Mouse (Mus musculus): ENCODE measurements around the gene Mindy1. TPM values are rescaled to one million over a fixed set of nuclear protein-coding genes. Genes with fewer than 3 reads are reported as not detected.
A peak's percentile ranks its signal among the peaks of the same experiment; 100 is the strongest.

Mindy1 gene
- polyA plus RNA-seq, 1 experiment: 67.0 TPM

DNA sequence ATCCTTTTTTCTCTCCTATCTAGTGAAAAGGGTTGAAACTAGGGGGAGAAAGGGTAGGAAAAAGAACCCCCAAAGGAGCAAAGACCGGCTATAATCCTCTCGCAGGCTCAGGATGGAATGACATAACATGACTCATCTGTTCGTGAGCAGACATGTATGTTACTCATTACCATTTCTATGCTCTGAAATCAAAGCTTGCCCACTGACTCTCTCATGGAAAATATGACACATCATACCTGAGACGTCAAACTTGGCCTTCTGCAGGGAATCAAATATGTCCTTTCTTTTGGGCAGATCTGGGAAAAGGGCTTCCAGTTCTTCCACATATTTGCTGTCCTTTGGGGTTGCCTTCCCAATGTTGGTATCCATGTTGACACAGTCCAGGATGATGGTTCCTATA lies 19.2 kb upstream of the Mindy1 start:
- Histone ChIP-seq H3K4me1 (ENCODE audit: control insufficient read depth, insufficient read depth, low read length) (peaks cover 2% of the 10 kb centered on the region), H3K4me3 (replicated peaks; ENCODE audit: control insufficient read depth, low read depth, low read length) (no peak overlapping the region), H3K27ac (ENCODE audit: control insufficient read depth, insufficient read depth, low read depth, low read length, poor library complexity) (no peak overlapping the region)
- 87% methylated on average over 4 of the region's 4 CpGs for WGBS
- TF ChIP-seq POLR2A (IDR thresholded peaks at IDR 0.05; ENCODE audit: borderline replicate concordance, control insufficient read depth, low read depth, low read length): no peak
- no peak for TF ChIP-seq CTCF (IDR thresholded peaks at IDR 0.05; ENCODE audit: control insufficient read depth, insufficient read depth, low read length)

- TF ChIP-seq POLR2A (IDR thresholded peaks at IDR 0.05; ENCODE audit: borderline replicate concordance, control insufficient read depth, low read depth, low read length) (no peak), CTCF (IDR thresholded peaks at IDR 0.05; ENCODE audit: control insufficient read depth, insufficient read depth, low read length) (peak; percentile 92)
- 29% methylated on average over 11 of the region's 11 CpGs for WGBS
- no peak overlapping the region for H3K27ac ChIP-seq (ENCODE audit: control insufficient read depth, insufficient read depth, low read depth, low read length, poor library complexity)
- H3K4me3 ChIP-seq (replicated peaks; ENCODE audit: control insufficient read depth, low read depth, low read length): no peak overlapping the region
- H3K4me1 ChIP-seq (ENCODE audit: control insufficient read depth, insufficient read depth, low read length): peaks cover 2% of the 10 kb centered on the region
Measured at GRCm38 (mm10) chr3:95263089-95263739, 17.9 kb upstream of the Mindy1 start.

GRCm38 (mm10) chr3:95264724-95265123 lies 16.4 kb upstream of the Mindy1 start:
- TF ChIP-seq CTCF (IDR thresholded peaks at IDR 0.05; ENCODE audit: control insufficient read depth, insufficient read depth, low read length): no peak
- TF ChIP-seq POLR2A (IDR thresholded peaks at IDR 0.05; ENCODE audit: borderline replicate concordance, control insufficient read depth, low read depth, low read length): no peak
- Histone ChIP-seq H3K4me1 (ENCODE audit: control insufficient read depth, insufficient read depth, low read length) (peaks cover 2% of the 10 kb centered on the region), H3K4me3 (replicated peaks; ENCODE audit: control insufficient read depth, low read depth, low read length) (no peak overlapping the region), H3K27ac (ENCODE audit: control insufficient read depth, insufficient read depth, low read depth, low read length, poor library complexity) (no peak overlapping the region)
- 83% methylated on average over 1 of the region's 1 CpGs for WGBS

DNA sequence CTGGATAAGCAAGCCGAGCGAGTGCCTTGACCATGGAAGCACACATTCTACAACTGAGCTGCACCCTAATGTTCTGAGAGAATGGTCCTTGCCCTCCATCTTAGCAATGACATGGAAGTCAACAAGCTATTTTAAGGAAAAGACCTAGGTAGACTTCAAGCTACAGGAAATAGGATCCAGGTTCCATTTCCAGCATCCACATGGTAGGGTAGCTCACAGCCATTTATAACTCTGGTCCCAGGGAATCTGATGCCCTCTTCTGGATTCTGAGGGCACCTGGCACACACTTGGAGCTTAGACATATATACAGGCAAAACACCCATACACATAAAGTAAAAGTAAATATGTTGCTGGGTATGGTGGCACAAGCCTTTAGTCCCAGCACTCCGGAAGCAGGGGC lies 15.1 kb upstream of the Mindy1 start:
- no peak for TF ChIP-seq POLR2A (IDR thresholded peaks at IDR 0.05; ENCODE audit: borderline replicate concordance, control insufficient read depth, low read depth, low read length)
- TF ChIP-seq CTCF (IDR thresholded peaks at IDR 0.05; ENCODE audit: control insufficient read depth, insufficient read depth, low read length): no peak
- Histone ChIP-seq H3K4me1 (ENCODE audit: control insufficient read depth, insufficient read depth, low read length) (peaks cover 2% of the 10 kb centered on the region), H3K27ac (ENCODE audit: control insufficient read depth, insufficient read depth, low read depth, low read length, poor library complexity) (no peak overlapping the region), H3K4me3 (replicated peaks; ENCODE audit: control insufficient read depth, low read depth, low read length) (no peak overlapping the region)
- WGBS: 93% methylated on average over 3 of the region's 3 CpGs

GRCm38 (mm10) chr3:95267855-95268254 lies 13.3 kb upstream of the Mindy1 start:
- Histone ChIP-seq H3K27ac (ENCODE audit: control insufficient read depth, insufficient read depth, low read depth, low read length, poor library complexity) (no peak overlapping the region), H3K4me3 (replicated peaks; ENCODE audit: control insufficient read depth, low read depth, low read length) (no peak overlapping the region), H3K4me1 (ENCODE audit: control insufficient read depth, insufficient read depth, low read length) (peaks cover 2% of the 10 kb centered on the region)
- TF ChIP-seq POLR2A (IDR thresholded peaks at IDR 0.05; ENCODE audit: borderline replicate concordance, control insufficient read depth, low read depth, low read length) (no peak), CTCF (IDR thresholded peaks at IDR 0.05; ENCODE audit: control insufficient read depth, insufficient read depth, low read length) (no peak)

DNA sequence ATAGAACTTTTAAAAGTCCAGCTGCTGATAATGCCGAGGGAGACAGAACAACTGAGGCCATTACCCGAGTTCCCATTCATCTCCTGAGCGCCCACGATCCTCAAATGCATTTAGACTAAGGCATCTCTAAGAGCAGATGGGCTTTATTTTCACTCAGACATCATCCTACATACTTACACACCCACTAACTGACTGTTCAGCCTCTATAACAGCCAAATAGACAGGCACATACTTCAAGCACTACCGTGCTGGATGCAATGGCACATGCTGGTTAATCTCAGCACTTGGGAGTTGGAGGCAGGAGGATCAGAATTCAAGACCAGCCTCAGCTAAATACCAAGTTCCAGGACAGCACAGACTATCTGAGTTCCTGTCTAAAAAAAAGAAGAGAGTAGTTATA lies 11.4 kb upstream of the Mindy1 start:
- 93% methylated on average over 5 of the region's 5 CpGs for WGBS
- TF ChIP-seq POLR2A (IDR thresholded peaks at IDR 0.05; ENCODE audit: borderline replicate concordance, control insufficient read depth, low read depth, low read length) (no peak), CTCF (IDR thresholded peaks at IDR 0.05; ENCODE audit: control insufficient read depth, insufficient read depth, low read length) (no peak)
- H3K27ac ChIP-seq (ENCODE audit: control insufficient read depth, insufficient read depth, low read depth, low read length, poor library complexity): no peak overlapping the region
- H3K4me3 ChIP-seq (replicated peaks; ENCODE audit: control insufficient read depth, low read depth, low read length): no peak overlapping the region
- no peaks in the 10 kb centered on the region for H3K4me1 ChIP-seq (ENCODE audit: control insufficient read depth, insufficient read depth, low read length)

GRCm38 (mm10) chr3:95270766-95271364 lies 10.3 kb upstream of the Mindy1 start:
- TF ChIP-seq CTCF (IDR thresholded peaks at IDR 0.05; ENCODE audit: control insufficient read depth, insufficient read depth, low read length) (no peak), POLR2A (IDR thresholded peaks at IDR 0.05; ENCODE audit: borderline replicate concordance, control insufficient read depth, low read depth, low read length) (no peak)
- H3K27ac ChIP-seq (ENCODE audit: control insufficient read depth, insufficient read depth, low read depth, low read length, poor library complexity): no peak overlapping the region
- H3K4me1 ChIP-seq (ENCODE audit: control insufficient read depth, insufficient read depth, low read length): no peaks in the 10 kb centered on the region; the same call in 1 of the 2 replicates
- WGBS: 91% methylated on average over 12 of the region's 12 CpGs
- H3K4me3 ChIP-seq (replicated peaks; ENCODE audit: control insufficient read depth, low read depth, low read length): no peak overlapping the region

- WGBS: 86% methylated on average over 5 of the region's 5 CpGs
- Histone ChIP-seq H3K4me1 (ENCODE audit: control insufficient read depth, insufficient read depth, low read length) (no peaks in the 10 kb centered on the region; the same call in 1 of the 2 replicates), H3K4me3 (replicated peaks; ENCODE audit: control insufficient read depth, low read depth, low read length) (no peak overlapping the region), H3K27ac (ENCODE audit: control insufficient read depth, insufficient read depth, low read depth, low read length, poor library complexity) (no peak overlapping the region)
- TF ChIP-seq CTCF (IDR thresholded peaks at IDR 0.05; ENCODE audit: control insufficient read depth, insufficient read depth, low read length) (no peak), POLR2A (IDR thresholded peaks at IDR 0.05; ENCODE audit: borderline replicate concordance, control insufficient read depth, low read depth, low read length) (no peak)
Measured at GRCm38 (mm10) chr3:95273471-95273870, 7.7 kb upstream of the Mindy1 start.

Measured in bone marrow, adult 2 months (tissue).